Mouse (Mus musculus) central nervous system, embryonic 11.5 days (tissue): ENCODE measurements around the gene Bicdl2. TPM values are rescaled to one million over a fixed set of nuclear protein-coding genes. Genes with fewer than 3 reads are reported as not detected.

Experiments
- polyA plus RNA-seq: library from polyadenylated mRNA; depleted of rRNA; stranded (reverse); fragments of >200 nt; gene quantifications from 2 replicates; pipeline ENCODE4 v1.2.3, GENCODE M21; 2012; rRNA removed

The Bicdl2 gene
- 0.19 and 0.22 TPM in 2 replicates for polyA plus RNA-seq

DNA sequence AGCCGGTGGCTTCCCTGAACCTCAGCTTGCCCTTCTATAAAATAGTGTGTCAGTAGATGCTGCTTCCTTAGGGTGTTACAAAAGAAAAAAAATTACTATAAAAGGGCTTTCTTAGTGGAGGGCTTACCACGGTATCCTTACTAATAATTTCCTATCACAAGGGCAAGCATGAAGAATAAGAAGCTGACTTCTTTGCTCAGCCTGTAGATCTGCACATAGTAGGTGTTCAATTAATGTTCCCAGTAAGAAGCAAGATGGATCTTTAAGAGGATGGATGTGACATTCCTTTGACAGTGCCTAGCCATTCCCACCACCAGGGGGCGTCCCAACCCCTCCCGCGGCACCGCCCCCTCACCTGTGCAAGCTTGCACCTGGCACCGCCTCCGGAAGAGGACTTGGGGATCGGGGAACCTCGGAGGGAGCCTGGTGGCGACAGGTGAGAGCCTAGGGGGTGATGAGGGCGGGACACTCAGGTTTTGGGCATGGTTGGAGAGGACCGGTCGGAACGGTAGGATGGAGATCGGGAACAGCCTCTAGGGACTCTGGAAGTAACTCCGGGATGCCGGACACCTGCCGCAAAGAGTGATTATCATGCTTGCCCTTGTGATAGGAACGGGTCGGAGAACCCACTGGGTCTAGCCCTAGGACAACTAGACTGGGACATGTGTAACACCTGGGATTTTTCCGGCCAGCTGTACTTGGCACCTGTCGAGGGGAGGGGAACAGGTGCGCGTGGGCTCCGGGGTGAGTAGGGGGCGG, at the start of gene Bicdl2:
Gene Bicdl2 (plus strand): TSS at position 390 of the 759 bp plus-strand sequence.

DNA sequence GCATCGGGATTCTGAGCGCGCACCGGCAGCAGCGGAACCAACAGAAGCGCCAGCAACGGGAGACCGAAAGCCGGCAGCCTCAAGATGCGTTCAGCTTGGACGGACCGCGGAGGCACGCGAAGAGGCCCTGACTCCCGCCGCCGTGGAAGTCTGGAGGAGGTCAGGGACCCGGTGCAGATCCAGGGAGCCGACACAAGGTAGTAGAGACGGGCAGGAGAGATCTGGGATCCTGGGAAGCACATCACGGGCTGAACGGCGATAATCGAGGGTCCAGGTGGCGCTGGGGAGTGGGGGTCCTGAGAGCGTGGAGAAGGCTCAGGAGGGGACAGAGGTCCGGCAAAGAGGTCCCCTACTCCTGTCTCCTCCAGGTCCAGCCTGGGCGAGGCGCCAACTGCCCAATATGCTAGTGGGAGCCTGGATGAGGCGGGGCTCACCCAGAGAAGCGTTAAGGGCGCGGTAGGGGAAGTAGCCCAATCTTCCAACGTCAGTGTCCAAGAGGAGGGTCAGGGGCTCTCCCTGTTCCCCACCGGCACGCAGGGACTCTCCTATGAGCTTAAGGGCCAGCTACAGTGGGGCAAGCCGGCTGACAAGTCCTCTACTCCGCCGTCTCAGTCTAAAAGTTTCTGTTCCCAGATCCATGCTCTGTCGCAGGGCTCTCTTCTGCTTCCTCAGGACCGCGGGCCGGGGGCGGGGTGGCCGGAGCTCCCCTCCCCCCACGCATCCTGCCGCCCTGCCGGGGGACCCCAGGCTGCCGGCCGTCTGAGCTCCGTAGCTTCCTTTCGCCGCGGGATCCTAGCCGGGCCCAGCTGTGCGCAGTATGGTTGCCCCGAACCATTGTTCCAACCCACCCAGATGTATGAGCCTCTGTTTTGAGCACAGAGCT, 15.5 kb upstream of the Bicdl2 start, which contains the start of gene Mmp25:
Gene Mmp25 (minus strand): TSS at position 665 of the 883 bp plus-strand sequence.

DNA sequence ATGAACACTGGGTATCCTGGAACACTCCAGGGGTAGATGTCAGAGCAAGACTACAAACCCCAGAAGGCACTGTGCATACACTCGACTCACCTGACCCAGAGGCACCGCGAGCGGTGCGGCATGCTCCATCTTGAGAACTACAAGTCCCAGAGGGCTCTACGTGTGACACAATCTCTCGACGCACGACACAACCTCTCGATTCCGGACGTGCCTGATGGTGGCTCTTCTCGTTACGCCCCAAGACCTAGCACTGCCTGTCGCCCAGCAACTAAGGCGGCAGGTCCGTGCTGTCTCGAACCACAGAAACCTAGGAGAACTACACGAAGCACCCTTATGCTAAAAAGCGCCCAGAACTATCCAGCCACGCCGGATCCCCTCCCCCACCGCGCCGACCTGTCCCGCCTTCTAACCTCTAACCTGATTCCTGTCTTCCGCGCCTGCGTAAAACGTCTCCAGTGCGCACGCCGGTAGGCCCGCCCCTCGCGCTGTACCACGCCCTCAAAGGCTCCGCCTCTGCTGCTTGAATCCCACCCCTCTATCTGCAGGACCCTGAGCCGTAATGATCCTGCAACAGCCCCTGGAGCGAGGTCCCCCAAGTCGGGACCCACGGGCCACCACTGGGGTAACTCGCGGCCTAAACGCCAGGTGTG, 13.2 kb downstream of the Bicdl2 start, which contains the start of the genes Hcfc1r1 and Thoc6:
Gene Hcfc1r1 (plus strand): TSS at position 173 of the 650 bp plus-strand sequence.
Gene Thoc6 (minus strand): TSS at position 459 of the 650 bp plus-strand sequence.

DNA sequence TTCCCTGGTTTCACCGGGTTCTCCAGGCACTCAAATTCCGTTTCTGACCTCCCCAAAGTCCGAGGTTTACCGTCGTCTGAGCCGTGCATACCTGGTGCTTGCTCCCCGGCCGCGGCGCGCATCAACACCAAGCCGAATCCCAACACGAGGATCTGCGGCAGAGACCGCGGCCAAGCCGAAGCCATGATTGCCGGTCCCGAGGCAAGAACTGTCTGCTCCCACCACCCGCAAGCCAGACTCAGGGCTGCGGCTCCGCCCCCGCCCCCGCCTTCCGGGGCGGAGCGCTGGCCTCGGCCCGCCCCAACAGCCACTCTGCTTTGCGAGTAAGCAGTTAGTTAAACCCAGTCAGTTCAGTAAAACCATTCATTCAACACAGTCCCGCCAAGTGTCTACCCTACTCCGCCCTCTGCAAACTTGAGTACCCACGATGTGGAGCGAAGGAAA, 17.0 kb downstream of the Bicdl2 start, which contains the start of gene Tnfrsf12a:
Gene Tnfrsf12a (minus strand): TSS at position 233 of the 444 bp plus-strand sequence.

DNA sequence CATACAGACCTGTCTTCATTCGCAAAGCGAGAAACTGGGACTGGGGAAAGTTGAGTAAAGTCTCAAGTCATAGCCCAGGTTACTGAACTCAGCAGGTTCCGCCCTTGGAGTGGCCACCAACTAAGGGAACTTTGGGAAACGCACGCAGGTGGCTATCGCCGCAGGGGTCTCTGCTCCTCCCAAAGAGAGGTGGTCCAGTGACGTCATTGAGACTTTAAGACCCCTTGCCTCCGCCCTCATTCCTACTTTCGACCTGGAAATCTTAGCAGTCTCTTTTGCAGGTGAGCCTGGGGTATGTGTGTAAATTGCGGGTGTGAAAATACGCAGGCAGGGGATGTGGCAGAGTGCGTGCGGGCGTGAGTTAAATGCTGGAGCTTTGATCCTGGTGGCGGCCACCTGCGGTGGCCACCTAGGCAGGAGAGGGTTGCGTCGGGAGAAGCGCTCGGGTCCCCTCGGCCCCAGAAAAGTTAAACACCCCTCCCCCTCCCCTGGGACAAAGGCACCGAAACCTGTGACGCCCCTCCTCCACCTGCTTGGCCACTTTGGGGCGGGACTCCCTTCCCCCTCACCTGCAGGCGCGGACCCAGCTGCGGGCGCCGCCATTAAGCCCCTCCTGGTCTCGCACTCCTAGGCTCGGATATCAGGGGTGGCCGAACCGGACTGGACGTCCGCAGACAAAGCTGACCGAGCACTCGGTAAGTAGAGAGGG, 19.0 kb downstream of the Bicdl2 start, which contains the start of gene Cldn6:
Gene Cldn6 (plus strand): TSS at position 123 of the 709 bp plus-strand sequence.

DNA sequence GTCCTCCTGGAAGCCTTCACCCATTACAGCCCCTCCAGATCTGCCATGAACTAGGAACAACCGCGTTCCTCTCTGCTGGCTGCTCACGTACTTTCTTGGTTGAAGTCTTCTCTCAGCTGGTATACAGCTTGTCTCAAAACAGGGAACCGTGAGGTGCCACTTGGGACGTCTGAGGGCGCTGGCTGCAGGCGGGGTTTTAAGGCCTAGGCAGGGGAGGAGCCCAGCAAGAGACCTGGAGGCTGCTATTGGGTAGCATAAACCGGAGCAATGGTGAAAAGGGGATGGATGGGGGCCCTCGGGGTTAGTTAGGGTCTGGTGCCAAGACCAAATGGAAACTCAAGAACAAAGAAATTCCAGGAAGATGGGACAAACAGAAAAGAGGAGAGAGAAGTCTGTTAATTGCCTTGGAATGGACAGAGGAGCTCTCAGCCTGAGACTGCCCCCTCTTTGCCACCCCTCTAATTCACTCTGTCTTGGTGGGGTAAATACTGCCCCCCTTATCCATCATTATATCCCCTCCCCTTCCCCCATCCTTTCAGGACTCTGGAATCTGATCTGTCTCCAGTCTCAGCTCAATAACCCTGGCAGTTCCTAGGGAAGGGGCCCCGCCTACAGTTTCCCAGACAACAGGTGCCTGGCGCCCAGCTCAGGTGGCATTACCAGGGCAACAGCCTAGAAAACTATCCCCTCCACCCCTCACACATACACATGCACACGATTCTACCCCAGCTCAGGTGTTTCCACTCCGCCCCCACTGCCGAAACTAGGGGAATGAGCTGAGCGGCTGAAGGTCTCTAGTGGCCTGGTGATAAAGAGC, 23.8 kb downstream of the Bicdl2 start, which contains the start of gene Cldn9:
Gene Cldn9 (minus strand): TSS at position 171 of the 817 bp plus-strand sequence.

Other genes with a start within 250 kb of the Bicdl2 start
- not detected in 2 replicates for gene Vmn2r117, start 180.8 kb upstream of the Bicdl2 start, polyA plus RNA-seq
- 16.3 and 16.4 TPM in 2 replicates for gene Zfp213, start 96.3 kb upstream of the Bicdl2 start, polyA plus RNA-seq
- gene Zfp13, start 61.0 kb upstream of the Bicdl2 start, polyA plus RNA-seq = 30.8 and 32.9 TPM in 2 replicates
- gene Zscan10, start 59.6 kb upstream of the Bicdl2 start, polyA plus RNA-seq = 0.38 and 0.57 TPM in 2 replicates
- 0.74 and 1.1 TPM in 2 replicates for gene Mmp25, start 15.2 kb upstream of the Bicdl2 start, polyA plus RNA-seq
- gene Hcfc1r1, start 13.1 kb downstream of the Bicdl2 start, polyA plus RNA-seq = 35.1 and 40.8 TPM in 2 replicates
- 44.0 and 45.6 TPM in 2 replicates for gene Thoc6, start 13.4 kb downstream of the Bicdl2 start, polyA plus RNA-seq
- 2.3 and 3.4 TPM in 2 replicates for gene Tnfrsf12a, start 17.0 kb downstream of the Bicdl2 start, polyA plus RNA-seq
- 4.8 and 12.5 TPM in 2 replicates for gene Cldn6, start 18.7 kb downstream of the Bicdl2 start, polyA plus RNA-seq
- gene Cldn9, start 23.5 kb downstream of the Bicdl2 start, polyA plus RNA-seq = 1.6 and 2.8 TPM in 2 replicates
- gene 1520401A03Rik, start 62.3 kb downstream of the Bicdl2 start, polyA plus RNA-seq = 0.05 and 1.1 TPM in 2 replicates
- gene Pkmyt1, start 65.8 kb downstream of the Bicdl2 start, polyA plus RNA-seq = 45.2 and 56.0 TPM in 2 replicates
- 12.7 and 14.2 TPM in 2 replicates for gene Paqr4, start 80.4 kb downstream of the Bicdl2 start, polyA plus RNA-seq
- gene Kremen2, start 85.3 kb downstream of the Bicdl2 start, polyA plus RNA-seq = 1.4 and 6.2 TPM in 2 replicates
- 83.3 and 88.4 TPM in 2 replicates for gene Flywch1, start 111.1 kb downstream of the Bicdl2 start, polyA plus RNA-seq
- gene Flywch2, start 125.6 kb downstream of the Bicdl2 start, polyA plus RNA-seq = 28.6 and 30.1 TPM in 2 replicates
- 640 and 782 TPM in 2 replicates for gene Srrm2, start 130.0 kb downstream of the Bicdl2 start, polyA plus RNA-seq
- 524 and 676 TPM in 2 replicates for gene Elob, start 168.6 kb downstream of the Bicdl2 start, polyA plus RNA-seq
- 0.26 and 0.46 TPM in 2 replicates for gene Prss33, start 175.6 kb downstream of the Bicdl2 start, polyA plus RNA-seq
- 0.06 TPM in 1 of 2 replicates, not detected in the other for gene Prss32, start 183.3 kb downstream of the Bicdl2 start, polyA plus RNA-seq
- 1.2 and 3.0 TPM in 2 replicates for gene Prss41, start 183.7 kb downstream of the Bicdl2 start, polyA plus RNA-seq
- not detected in 2 replicates for gene Prss21, start 207.6 kb downstream of the Bicdl2 start, polyA plus RNA-seq
- not detected in 2 replicates for gene Dcpp1, start 220.4 kb downstream of the Bicdl2 start, polyA plus RNA-seq
- gene Dcpp2, start 220.4 kb downstream of the Bicdl2 start, polyA plus RNA-seq = not detected in 2 replicates